Mouse (Mus musculus) forebrain, embryonic 14.5 days (tissue): Measurements from ENCODE around the gene Elk3. TPM values are rescaled to one million over a fixed set of nuclear protein-coding genes. Genes with fewer than 3 reads are reported as not detected.

ENCODE experiments used
- ATAC-seq: fragments of 200-750 bp; cut with Nextera tagmentation; 2 replicates; pipeline ENCODE4 v1.8.0; 2017; ENCODE audit warnings: mild to moderate bottlenecking, moderate library complexity
- DNase-seq: peaks from one replicate; pipeline ENCODE4 v3.0.0-alpha.2; 2015; ENCODE audit warnings: low spot score
- H3K27ac ChIP-seq: fragments of 300-500 bp; sonication (generic); 2 replicates; pipeline ENCODE4 v1.5.1; 2014; ENCODE audit warnings: low read depth, mild to moderate bottlenecking, control low read depth, low read length, moderate library complexity
- H3K27me3 ChIP-seq: fragments of 300-500 bp; sonication (generic); replicated peaks from 2 replicates; pipeline ENCODE4 v1.6.1; 2014; ENCODE audit warnings: low read length, control low read depth, mixed read lengths; ENCODE audit not compliant: control insufficient read depth, insufficient read depth
- H3K36me3 ChIP-seq: fragments of 300-500 bp; sonication (generic); 2 replicates; pipeline ENCODE4 v1.6.1; 2014; ENCODE audit warnings: low read length, control low read depth; ENCODE audit not compliant: control insufficient read depth, insufficient read depth
- H3K4me1 ChIP-seq: fragments of 300-500 bp; sonication (generic); 2 replicates; pipeline ENCODE4 v1.6.1; 2014; ENCODE audit warnings: antibody characterized with exemption, low read length, control low read depth; ENCODE audit not compliant: control insufficient read depth, insufficient read depth
- H3K4me2 ChIP-seq: fragments of 300-500 bp; sonication (generic); 2 replicates; pipeline ENCODE4 v1.6.1; 2014; ENCODE audit warnings: mild to moderate bottlenecking, control low read depth, low read length
- H3K4me3 ChIP-seq: fragments of 300-500 bp; sonication (generic); 2 replicates; pipeline ENCODE4 v1.5.1; 2014; ENCODE audit warnings: low read depth, low read length, control low read depth
- H3K9ac ChIP-seq: fragments of 300-500 bp; sonication (generic); 2 replicates; pipeline ENCODE4 v1.6.1; 2014; ENCODE audit warnings: mild to moderate bottlenecking, low read length, control low read depth, moderate library complexity
- H3K9me3 ChIP-seq: fragments of 300-500 bp; sonication (generic); replicated peaks from 2 replicates; pipeline ENCODE4 v1.6.1; 2016; ENCODE audit warnings: low read length, control low read depth, mixed read lengths; ENCODE audit not compliant: control insufficient read depth
- WGBS: fragments of 180-500 bp; shearing (Covaris S2); extraction: QIAGEN DNeasy Blood & Tissue Kit; methylation state at CpG from one replicate; pipeline ENCODE4 v1.1.7; 2014; 5-methylcytosine and 5-hydroxymethylcytosine counted together
- polyA plus RNA-seq: library from polyadenylated mRNA; unstranded; fragments of >200 nt; fragmentation: Nextera tagmentation; extraction: Ambion mirVana; gene quantifications from 2 replicates; pipeline ENCODE4 v1.2.1, GENCODE M21; 2014

Gene Elk3
- polyA plus RNA-seq, 1 experiment from 2014 or later, result 7.0 TPM

- Histone ChIP-seq H3K9ac (no peak overlapping the region), H3K4me3 (no peak overlapping the region), H3K27me3 (no peaks in the 10 kb centered on the region), H3K4me2 (no peak overlapping the region), H3K27ac (no peak overlapping the region), H3K4me1 (no peaks in the 10 kb centered on the region), H3K9me3 (no peaks in the 10 kb centered on the region), H3K36me3 (peaks cover 49% of the 10 kb centered on the region)
- no peak for ATAC-seq
- no peak for DNase-seq
- WGBS, result 9% methylated on average over 3 of the region's 3 CpGs
These were observed 68.7 kb downstream of the Elk3 start for GRCm38 (mm10) chr10:93242208-93242607.

GRCm38 (mm10) chr10:93239201-93239806 lies 71.6 kb downstream of the Elk3 start:
- 93% methylated on average over 9 of the region's 9 CpGs for WGBS
- DNase-seq, result no peak
- peaks cover 65% of the 10 kb centered on the region for H3K36me3 ChIP-seq

GRCm38 (mm10) chr10:93234692-93235091 lies 76.2 kb downstream of the Elk3 start:
- no peak overlapping the region for H3K27ac ChIP-seq
- peaks cover 66% of the 10 kb centered on the region for H3K36me3 ChIP-seq
- H3K4me3 ChIP-seq, result no peak overlapping the region
- no peaks in the 10 kb centered on the region for H3K9me3 ChIP-seq
- 96% methylated on average over 9 of the region's 9 CpGs for WGBS
- no peak for ATAC-seq
- H3K9ac ChIP-seq, result no peak overlapping the region
- H3K4me2 ChIP-seq, result no peak overlapping the region
- no peaks in the 10 kb centered on the region for H3K27me3 ChIP-seq
- peaks cover 3% of the 10 kb centered on the region; the same call in 1 of the 2 replicates for H3K4me1 ChIP-seq
- no peak for DNase-seq

More at GRCm38 (mm10) chr10:93239201-93239806, 71.6 kb downstream of the Elk3 start:
- Histone ChIP-seq H3K27ac (no peak overlapping the region), H3K27me3 (no peaks in the 10 kb centered on the region), H3K9ac (no peak overlapping the region), H3K4me2 (no peak overlapping the region), H3K4me1 (no peaks in the 10 kb centered on the region), H3K9me3 (no peaks in the 10 kb centered on the region), H3K4me3 (no peak overlapping the region)
- no peak for ATAC-seq

- peaks cover 60% of the 10 kb centered on the region for H3K36me3 ChIP-seq
- H3K4me2 ChIP-seq, result no peak overlapping the region
- H3K27me3 ChIP-seq, result no peaks in the 10 kb centered on the region
- H3K9ac ChIP-seq, result no peak overlapping the region
- no peak for ATAC-seq
- no peak for DNase-seq
- no peak overlapping the region for H3K4me3 ChIP-seq
- H3K27ac ChIP-seq, result no peak overlapping the region
- no peaks in the 10 kb centered on the region for H3K9me3 ChIP-seq
- WGBS, result 92% methylated on average over 6 of the region's 6 CpGs
- H3K4me1 ChIP-seq, result peaks cover 3% of the 10 kb centered on the region; the same call in 1 of the 2 replicates
These were observed 77.2 kb downstream of the Elk3 start for GRCm38 (mm10) chr10:93233665-93234194.

GRCm38 (mm10) chr10:93231893-93232292 lies 79.0 kb downstream of the Elk3 start:
- H3K27me3 ChIP-seq, result no peaks in the 10 kb centered on the region
- no peak overlapping the region for H3K4me2 ChIP-seq
- H3K27ac ChIP-seq, result no peak overlapping the region
- peaks cover 57% of the 10 kb centered on the region for H3K36me3 ChIP-seq
- H3K4me1 ChIP-seq, result peaks cover 5% of the 10 kb centered on the region
- H3K4me3 ChIP-seq, result no peak overlapping the region
- no peak overlapping the region for H3K9ac ChIP-seq
- WGBS, result 88% methylated on average over 5 of the region's 5 CpGs
- H3K9me3 ChIP-seq, result no peaks in the 10 kb centered on the region
- DNase-seq (no peak), ATAC-seq (no peak)

GRCm38 (mm10) chr10:93231490-93231889 lies 79.4 kb downstream of the Elk3 start:
- H3K4me1 ChIP-seq, result peaks cover 5% of the 10 kb centered on the region
- H3K36me3 ChIP-seq, result peaks cover 60% of the 10 kb centered on the region
- WGBS, result 27% methylated on average over 4 of the region's 4 CpGs
- H3K9me3 ChIP-seq, result no peaks in the 10 kb centered on the region
- no peak overlapping the region for H3K27ac ChIP-seq
- H3K27me3 ChIP-seq, result no peaks in the 10 kb centered on the region
- ATAC-seq (peak; percentile 72), DNase-seq (peak; percentile 47)
- H3K9ac ChIP-seq, result no peak overlapping the region
- H3K4me2 ChIP-seq, result no peak overlapping the region
- no peak overlapping the region for H3K4me3 ChIP-seq

- ATAC-seq (no peak), DNase-seq (no peak)
- Histone ChIP-seq H3K4me2 (no peak overlapping the region), H3K27ac (no peak overlapping the region), H3K9ac (no peak overlapping the region), H3K36me3 (peaks cover 47% of the 10 kb centered on the region), H3K9me3 (no peaks in the 10 kb centered on the region), H3K4me3 (no peak overlapping the region), H3K4me1 (peaks cover 5% of the 10 kb centered on the region), H3K27me3 (no peaks in the 10 kb centered on the region)
- 54% methylated on average over 11 of the region's 11 CpGs for WGBS
These were observed 82.4 kb downstream of the Elk3 start for GRCm38 (mm10) chr10:93228401-93229007.

GRCm38 (mm10) chr10:93227921-93228320 lies 83.0 kb downstream of the Elk3 start:
- peaks cover 5% of the 10 kb centered on the region for H3K4me1 ChIP-seq
- no peak overlapping the region for H3K27ac ChIP-seq
- no peak overlapping the region for H3K4me2 ChIP-seq
- DNase-seq (no peak), ATAC-seq (no peak)
- WGBS, result 62% methylated on average over 8 of the region's 8 CpGs
- no peak overlapping the region for H3K9ac ChIP-seq
- H3K36me3 ChIP-seq, result peaks cover 42% of the 10 kb centered on the region
- no peaks in the 10 kb centered on the region for H3K9me3 ChIP-seq
- no peaks in the 10 kb centered on the region for H3K27me3 ChIP-seq
- no peak overlapping the region for H3K4me3 ChIP-seq

- 83% methylated on average over 6 of the region's 6 CpGs for WGBS
- H3K27me3 ChIP-seq, result no peaks in the 10 kb centered on the region
- no peak for DNase-seq
- H3K36me3 ChIP-seq, result peaks cover 35% of the 10 kb centered on the region
- no peak for ATAC-seq
- no peak overlapping the region for H3K4me3 ChIP-seq
- peaks cover 5% of the 10 kb centered on the region for H3K4me1 ChIP-seq
- H3K4me2 ChIP-seq, result no peak overlapping the region
- H3K9me3 ChIP-seq, result no peaks in the 10 kb centered on the region
- no peak overlapping the region for H3K9ac ChIP-seq
- no peak overlapping the region for H3K27ac ChIP-seq
These were observed 85.2 kb downstream of the Elk3 start for GRCm38 (mm10) chr10:93225751-93226150.
